Mouse (Mus musculus) liver, postnatal 0 days (tissue): ENCODE measurements around the gene 5330417H12Rik.

Experiments
- CTCF ChIP-seq: sonication (generic); IDR thresholded peaks from 2 replicates; pipeline ENCODE4 v1.5.1; 2016; ENCODE audit warnings: antibody characterized with exemption, low read depth
- EP300 ChIP-seq: IDR thresholded peaks from 2 replicates; pipeline ENCODE4 v1.6.1; 2016; ENCODE audit warnings: antibody characterized with exemption, low read depth, mild to moderate bottlenecking

DNA sequence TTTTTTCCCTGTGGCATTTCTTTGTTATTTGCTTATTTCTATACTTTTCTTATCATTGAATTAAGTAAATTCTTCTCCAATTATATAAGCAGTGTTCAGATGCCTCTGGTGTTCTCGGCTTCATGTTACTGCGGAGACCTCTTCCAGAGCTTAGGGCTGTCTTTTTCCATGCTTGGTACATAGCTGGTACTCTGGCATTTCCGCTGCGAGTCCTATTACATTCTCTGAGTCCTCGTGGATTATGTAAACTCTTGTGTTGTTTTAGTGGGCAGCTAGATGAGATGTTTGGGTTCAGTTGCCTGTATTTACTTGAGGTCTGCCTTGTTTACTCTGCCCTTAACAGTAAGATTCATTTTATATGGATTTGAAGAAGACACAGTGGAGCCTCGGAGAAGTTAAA lies 820 bp upstream of the 5330417H12Rik start:
- TF ChIP-seq CTCF (no peak), EP300 (no peak)
